20 mouse cellular contexts compared by ENCODE assay signal in genomic region chr3:38044338-38044737, GRCm38 (mm10).
DNase-seq lines count a peak whose midpoint lies in the region; ATAC-seq lines count a peak whose summit lies in the region.
"Had no signal": no experiment of that assay in that cellular context is flagged by ENCODE, and none has a peak within 500 bp of the region (broad histone marks: within the 10 kb centered on the region; RNA-seq: fewer than 3 reads in every experiment).

No protein-coding gene starts in this region.

- H3K4me1 ChIP-seq in hindbrain, embryonic 10.5 days (replicated peaks): peaks cover 15% of the 10 kb centered on the region
- 0 out of 2 replicates have a peak, but pooled peaks cover 2% of the 10 kb centered on the region for H3K4me1 ChIP-seq in hindbrain, embryonic 12.5 days
- H3K4me1 ChIP-seq in hindbrain, embryonic 14.5 days (replicated peaks; ENCODE audit: control insufficient read depth, insufficient read depth, low read length): no peaks in the 10 kb centered on the region
- H3K4me1 ChIP-seq: liver, embryonic 13.5 days had no signal

- H3K27me3 ChIP-seq in hindbrain, embryonic 10.5 days (ENCODE audit: insufficient read depth, poor library complexity, severe bottlenecking): no peaks in the 10 kb centered on the region
- H3K27me3 ChIP-seq in hindbrain, embryonic 12.5 days: no peaks in the 10 kb centered on the region
- no peaks in the 10 kb centered on the region for H3K27me3 ChIP-seq in hindbrain, embryonic 14.5 days (ENCODE audit: control insufficient read depth, insufficient read depth, low read length)
- H3K27me3 ChIP-seq: embryonic facial prominence, embryonic 15.5 days; forebrain, embryonic 15.5 days; liver, embryonic 13.5 days; neural tube, embryonic 13.5 days had no signal

- no peaks in the 10 kb centered on the region for H3K9me3 ChIP-seq in hindbrain, embryonic 10.5 days
- no peaks in the 10 kb centered on the region for H3K9me3 ChIP-seq in hindbrain, embryonic 12.5 days (replicated peaks)
- H3K9me3 ChIP-seq in hindbrain, embryonic 14.5 days (ENCODE audit: control insufficient read depth, low read length): no peaks in the 10 kb centered on the region
- H3K9me3 ChIP-seq: embryonic facial prominence, embryonic 15.5 days; forebrain, embryonic 15.5 days; heart, embryonic 15.5 days; liver, embryonic 13.5 days; neural tube, embryonic 13.5 days had no signal

- WGBS in hindbrain, embryonic 10.5 days: 76% methylated on average over 7 of the region's 7 CpGs
- 73% methylated on average over 7 of the region's 7 CpGs for WGBS in hindbrain, embryonic 12.5 days
- 71% methylated on average over 7 of the region's 7 CpGs for WGBS in hindbrain, embryonic 14.5 days

- no peak for ATAC-seq in hindbrain, embryonic 12.5 days (ENCODE audit: low FRiP score)
- no peak for ATAC-seq in hindbrain, embryonic 14.5 days (ENCODE audit: low FRiP score)
- ATAC-seq: intestine, postnatal 0 days had no signal

- no peak for DNase-seq in hindbrain, embryonic 10.5 days (ENCODE audit: low spot score)
- DNase-seq in induced T-regulatory cell, adult 2 months (ENCODE audit: low read depth): peak; percentile 22
- DNase-seq in thymus, postnatal 10 days (ENCODE audit: low spot score in 2 of 2): peak; percentile 47 to 57
- no peak for DNase-seq in kidney, adult 9 months
- DNase-seq in adrenal gland, adult 2 months: no peak
- DNase-seq in hindbrain, embryonic 14.5 days (ENCODE audit: low spot score): no peak
- DNase-seq: adrenal gland, postnatal 36 days; cerebellum, adult 9-11 months; gastrocnemius, postnatal 14 days; heart, postnatal 36 days; layer of hippocampus, adult 9-11 months; liver, embryonic 13.5 days; lung, embryonic 14.5 days; midbrain, embryonic 14.5 days had no signal

- H3K27ac ChIP-seq in hindbrain, embryonic 10.5 days: peak overlapping the region; percentile 24; the same call in 1 of the 2 replicates
- H3K27ac ChIP-seq in hindbrain, embryonic 12.5 days: no peak overlapping the region
- no peak overlapping the region for H3K27ac ChIP-seq in hindbrain, embryonic 14.5 days
- H3K27ac ChIP-seq: embryonic facial prominence, embryonic 15.5 days; forebrain, embryonic 15.5 days; heart, embryonic 15.5 days; liver, embryonic 13.5 days; neural tube, embryonic 13.5 days had no signal

- H3K36me3 ChIP-seq in hindbrain, embryonic 10.5 days: no peaks in the 10 kb centered on the region
- H3K36me3 ChIP-seq in hindbrain, embryonic 12.5 days: no peaks in the 10 kb centered on the region
- H3K36me3 ChIP-seq in hindbrain, embryonic 14.5 days (replicated peaks; ENCODE audit: control insufficient read depth, insufficient read depth): no peaks in the 10 kb centered on the region
- H3K36me3 ChIP-seq: embryonic facial prominence, embryonic 15.5 days; forebrain, embryonic 15.5 days; heart, embryonic 15.5 days; liver, embryonic 13.5 days; neural tube, embryonic 13.5 days had no signal

- H3K9ac ChIP-seq in hindbrain, embryonic 12.5 days: no peak overlapping the region
- H3K9ac ChIP-seq in hindbrain, embryonic 14.5 days: no peak overlapping the region
- H3K9ac ChIP-seq: embryonic facial prominence, embryonic 15.5 days; forebrain, embryonic 15.5 days; heart, embryonic 15.5 days; liver, embryonic 13.5 days; lung, embryonic 14.5 days; neural tube, embryonic 13.5 days had no signal

- H3K4me2 ChIP-seq in hindbrain, embryonic 12.5 days (replicated peaks): no peak overlapping the region
- no peak overlapping the region for H3K4me2 ChIP-seq in hindbrain, embryonic 14.5 days (replicated peaks)
- H3K4me2 ChIP-seq: embryonic facial prominence, embryonic 15.5 days; forebrain, embryonic 15.5 days; heart, embryonic 15.5 days; liver, embryonic 13.5 days; lung, embryonic 14.5 days; neural tube, embryonic 13.5 days had no signal

- no peak overlapping the region for H3K4me3 ChIP-seq in hindbrain, embryonic 10.5 days
- H3K4me3 ChIP-seq in hindbrain, embryonic 12.5 days: no peak overlapping the region
- H3K4me3 ChIP-seq in hindbrain, embryonic 14.5 days (replicated peaks; ENCODE audit: low read length): no peak overlapping the region
- H3K4me3 ChIP-seq: embryonic facial prominence, embryonic 15.5 days; forebrain, embryonic 15.5 days; heart, embryonic 15.5 days; liver, embryonic 13.5 days; neural tube, embryonic 13.5 days had no signal

Comparison
In these comparisons a context has a peak if more than half of its experiments do, and no peak if none do; other contexts are left out.
1. DNase-seq: peak in induced T-regulatory cell, adult 2 months (single experiment) and thymus, postnatal 10 days (2 of 2); none in hindbrain, embryonic 10.5 days (single experiment), kidney, adult 9 months (single experiment), adrenal gland, adult 2 months (single experiment) and hindbrain, embryonic 14.5 days (single experiment).